Mouse (Mus musculus) cerebellum, postnatal 14 days (tissue): ENCODE results near the gene Clec2e.
A peak's percentile ranks its signal among the peaks of the same experiment; 100 is the strongest.
"Not testable (repeated sequence)": the region's sequence is repeated elsewhere in the genome, so short reads cannot be mapped to it uniquely, and the experiment has no call there.

ENCODE experiments used
- DNase-seq, 2 experiments: peaks; one replicate each; pipeline ENCODE4 v3.0.0; 2021; ENCODE audit warnings: mixed read lengths in 2 of 2

The Clec2e gene

DNA sequence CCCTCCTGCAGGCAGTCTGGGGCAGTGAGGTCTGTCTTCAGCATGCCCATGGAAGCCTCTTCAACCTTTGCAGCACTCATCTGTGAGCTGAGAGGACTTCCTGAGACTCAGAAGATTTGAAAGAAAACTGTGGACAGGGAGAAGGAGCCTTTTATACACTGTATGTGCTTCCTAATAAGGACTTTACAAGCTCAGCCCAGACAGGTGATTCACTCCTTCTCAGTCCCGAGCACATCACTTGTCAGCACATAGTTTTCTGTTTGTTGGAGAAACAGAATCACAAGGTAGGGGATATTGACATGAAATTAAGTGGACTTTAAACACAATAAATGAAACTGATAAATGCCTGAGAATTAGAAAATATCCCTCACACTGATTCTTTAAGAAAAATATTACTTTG is at the start of gene Clec2e:
Gene Clec2e (minus strand): TSS at position 120 of the 400 bp plus-strand sequence.
- DNase-seq: not testable (repeated sequence)

DNA sequence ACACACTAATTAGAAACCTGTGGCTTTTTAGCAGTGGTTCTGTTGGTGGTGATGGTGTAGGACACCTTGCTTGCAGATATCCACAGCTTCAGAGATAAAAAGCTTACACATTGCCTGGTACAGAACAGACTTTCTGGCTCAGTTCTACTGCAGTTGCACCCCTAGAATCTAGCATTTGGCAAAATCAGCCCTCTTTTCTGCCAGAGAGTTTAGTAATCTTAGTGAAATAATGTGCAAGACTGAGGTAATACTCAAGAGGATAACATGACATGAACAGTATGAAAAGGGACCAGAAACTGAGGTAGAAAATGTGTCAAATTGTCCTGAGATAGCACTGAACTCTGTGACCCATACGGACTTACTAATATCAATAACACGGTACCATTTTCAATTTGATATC is 46.1 kb upstream of the Clec2e start:
- no peak for DNase-seq

DNA sequence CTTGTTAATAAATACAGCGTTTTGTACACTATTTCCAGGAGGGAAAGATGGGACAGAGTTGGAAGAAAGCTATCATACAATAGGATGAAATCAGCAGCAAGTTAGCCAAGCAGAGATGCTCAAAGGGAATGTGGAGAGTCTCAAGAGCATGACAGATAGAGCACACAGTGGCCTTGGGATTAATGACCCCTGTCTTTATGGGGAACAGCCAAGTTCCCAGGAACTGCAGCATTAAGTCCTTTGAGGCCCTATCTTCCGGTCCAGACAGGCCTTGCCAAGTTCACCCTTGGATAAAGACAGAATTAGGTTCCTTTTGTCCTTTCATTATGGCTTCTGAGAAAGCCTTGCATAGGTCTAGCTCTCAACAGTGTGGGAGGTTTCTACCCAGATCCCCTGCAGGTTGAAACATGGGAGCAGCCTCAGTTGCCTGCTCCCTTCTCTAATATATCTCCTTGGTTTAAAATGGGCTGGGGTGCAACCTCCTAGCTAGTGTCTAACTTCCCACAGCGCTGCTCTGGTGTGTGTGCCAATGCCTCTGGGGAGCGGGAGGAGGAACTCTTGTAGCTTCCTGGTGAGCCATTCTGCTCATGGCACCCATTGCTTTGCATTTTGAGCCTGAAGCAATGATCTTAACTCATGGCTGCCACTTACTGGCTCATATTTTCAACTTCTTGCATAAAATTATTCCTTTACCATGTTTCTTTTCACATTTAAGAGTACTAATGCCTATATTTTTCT is 32.1 kb upstream of the Clec2e start:
- DNase-seq: no peak

DNA sequence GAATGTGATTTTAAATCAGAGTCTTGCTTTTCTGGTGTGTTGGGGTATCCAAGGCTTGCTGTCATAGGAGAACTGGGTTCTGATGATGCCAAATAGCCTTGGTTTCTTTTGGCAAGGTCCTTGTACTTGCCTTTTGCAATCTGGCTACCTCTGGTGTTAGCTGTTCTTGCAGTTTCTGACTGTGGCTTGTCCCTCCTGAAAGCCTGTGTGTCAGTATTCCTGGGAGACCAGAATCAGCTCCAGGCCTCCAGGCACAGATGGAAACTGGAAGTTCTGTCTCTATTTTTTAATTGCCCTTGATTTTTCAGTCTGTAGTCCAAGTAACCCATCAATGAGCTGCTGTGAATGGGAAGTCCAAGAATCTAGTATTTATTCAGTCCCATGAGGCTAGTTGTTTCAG is 26.1 kb upstream of the Clec2e start:
- DNase-seq: no peak

DNA sequence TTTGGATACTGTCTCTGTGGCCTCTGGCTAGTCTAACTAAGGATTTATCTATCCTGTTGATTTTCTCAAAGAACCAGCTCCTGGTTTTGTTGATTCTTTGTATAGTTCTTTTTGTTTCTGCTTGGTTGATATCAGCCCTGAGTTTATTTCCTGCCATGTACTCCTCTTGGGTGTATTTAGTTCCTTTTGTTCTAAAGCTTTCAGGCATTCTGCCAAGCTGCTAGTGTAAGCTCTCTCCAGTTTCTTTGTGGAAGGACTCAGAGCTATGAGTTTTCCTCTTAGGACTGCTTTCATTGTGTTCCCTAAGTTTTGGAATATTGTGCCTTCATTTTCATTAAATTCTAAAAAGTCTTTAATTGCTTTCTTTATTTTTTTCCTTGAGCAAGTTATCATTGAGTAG is 23.8 kb upstream of the Clec2e start:
- DNase-seq: not testable (repeated sequence)

DNA sequence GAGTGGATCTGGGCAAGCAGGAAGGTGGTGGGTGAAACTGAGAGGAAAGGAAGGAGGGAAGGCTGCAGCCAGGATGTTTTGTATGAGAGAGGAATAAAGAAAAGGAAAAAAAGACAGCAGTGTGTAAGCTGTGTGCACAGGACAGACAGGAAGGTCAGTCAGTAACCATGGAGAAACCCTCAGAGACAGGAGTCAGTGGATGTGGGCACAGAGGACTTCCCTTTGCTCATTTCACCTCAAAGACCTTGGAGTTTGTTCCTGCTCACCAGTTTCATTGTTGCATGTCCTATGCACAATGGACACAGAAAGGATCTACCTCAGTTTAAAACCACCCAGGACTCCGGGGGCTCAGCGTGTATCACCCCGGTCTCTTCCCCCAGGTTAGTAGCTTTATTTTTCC is 15.5 kb upstream of the Clec2e start:
- DNase-seq: no peak

DNA sequence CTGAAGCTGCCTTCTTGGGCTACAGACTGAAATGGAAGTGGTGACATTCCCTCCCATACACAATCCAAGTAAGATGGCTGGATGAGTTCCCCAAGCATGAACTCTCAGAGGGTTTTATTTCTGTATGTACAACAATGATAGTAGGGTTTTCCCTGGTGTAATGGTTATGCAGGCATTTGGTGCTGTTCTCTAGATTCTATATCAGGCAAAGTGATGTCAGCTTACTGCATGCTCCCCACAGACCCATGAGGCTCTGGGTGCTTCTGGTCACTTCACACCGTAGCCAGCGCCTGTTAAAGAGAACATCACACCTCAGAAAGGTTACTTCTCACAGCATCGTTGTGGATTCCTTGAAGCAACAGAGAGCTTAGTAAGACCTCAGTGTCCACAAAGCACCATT is 13.5 kb upstream of the Clec2e start:
- not testable (repeated sequence) for DNase-seq

DNA sequence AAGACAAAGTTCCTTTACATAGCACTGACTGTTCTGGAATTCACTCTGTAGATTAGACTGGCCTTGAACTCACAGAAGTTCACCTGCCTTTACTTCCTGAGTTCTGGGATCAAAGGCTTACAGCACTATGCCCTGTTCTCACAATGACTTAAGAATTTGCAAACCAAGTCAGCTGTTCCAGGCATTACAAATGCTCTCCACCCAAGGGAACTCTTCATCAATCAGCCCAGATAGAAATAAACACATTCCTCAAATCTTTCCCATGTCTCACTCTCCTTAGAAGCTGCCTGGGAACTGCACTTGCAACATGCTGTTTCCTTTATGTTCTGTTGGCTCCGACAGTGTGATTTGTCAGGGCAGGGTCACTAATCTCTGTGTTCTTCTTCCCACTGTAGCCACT is 13.1 kb upstream of the Clec2e start:
- no peak for DNase-seq

DNA sequence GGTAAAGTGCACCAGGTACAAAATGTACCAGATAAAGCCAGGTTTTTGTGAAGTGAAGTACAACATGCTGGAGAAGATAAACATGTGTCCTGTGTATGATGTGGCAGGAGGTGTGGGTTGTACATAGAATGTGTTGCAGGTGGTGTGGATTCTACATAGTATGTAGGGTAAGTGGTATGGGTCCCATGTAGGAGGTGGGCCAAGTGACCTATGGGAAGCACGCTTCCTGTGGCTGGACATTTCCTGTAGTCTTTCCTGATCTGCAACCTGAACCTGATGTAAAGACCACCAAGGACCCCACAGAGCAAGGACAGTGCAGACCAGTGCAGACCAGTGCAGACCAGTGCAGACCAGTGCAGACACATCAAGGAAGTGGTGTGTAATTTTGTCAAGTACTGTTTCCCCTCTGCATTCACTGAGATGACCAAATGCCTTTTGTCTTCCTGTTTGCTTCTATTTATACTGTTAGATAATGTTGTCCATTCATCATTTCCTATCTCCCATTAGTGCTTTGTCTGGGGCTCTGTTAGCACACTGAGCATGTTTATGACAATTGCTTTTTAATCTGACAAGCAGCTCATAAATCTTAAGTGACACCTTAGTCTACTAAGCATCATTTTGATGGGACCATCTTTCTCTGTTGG is 12.4 kb upstream of the Clec2e start:
- no peak for DNase-seq

DNA sequence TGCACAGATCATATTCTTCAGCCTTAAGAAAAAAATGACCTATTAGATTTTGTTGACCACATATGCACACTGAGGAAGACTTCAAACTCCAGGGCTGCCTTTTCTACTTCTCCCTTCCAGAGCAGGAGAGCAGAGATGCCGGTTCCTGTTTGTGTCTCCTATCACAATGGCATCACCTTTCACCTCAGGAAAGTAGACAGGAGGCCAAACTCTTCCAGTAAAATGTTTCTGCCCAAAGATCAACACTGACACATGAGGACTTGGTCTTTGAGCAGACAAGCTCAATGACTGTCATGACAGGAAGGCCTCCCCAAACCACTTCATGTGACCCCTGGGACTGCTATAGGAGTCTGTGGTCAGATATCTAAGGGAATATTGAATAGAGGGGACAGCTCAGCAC is 11.8 kb upstream of the Clec2e start:
- no peak for DNase-seq

DNA sequence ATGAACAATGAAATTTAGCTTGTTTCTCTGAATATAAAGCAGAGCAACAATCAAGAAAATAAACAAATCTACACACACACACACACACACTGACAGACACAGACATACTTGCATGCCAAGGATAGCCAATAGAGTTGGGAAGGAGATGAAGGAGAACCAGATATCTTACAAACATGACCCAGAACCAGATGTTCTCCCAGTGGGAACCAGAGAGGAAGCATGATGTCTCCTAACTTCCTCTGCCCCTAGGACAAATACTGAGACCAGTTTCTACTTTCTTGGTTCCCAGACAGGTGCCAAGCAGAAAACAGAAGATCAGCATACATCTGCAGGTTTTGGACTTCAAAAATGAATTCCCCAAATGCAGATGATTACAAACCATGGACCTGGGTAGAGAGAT is 7.2 kb upstream of the Clec2e start:
- no peak for DNase-seq

DNA sequence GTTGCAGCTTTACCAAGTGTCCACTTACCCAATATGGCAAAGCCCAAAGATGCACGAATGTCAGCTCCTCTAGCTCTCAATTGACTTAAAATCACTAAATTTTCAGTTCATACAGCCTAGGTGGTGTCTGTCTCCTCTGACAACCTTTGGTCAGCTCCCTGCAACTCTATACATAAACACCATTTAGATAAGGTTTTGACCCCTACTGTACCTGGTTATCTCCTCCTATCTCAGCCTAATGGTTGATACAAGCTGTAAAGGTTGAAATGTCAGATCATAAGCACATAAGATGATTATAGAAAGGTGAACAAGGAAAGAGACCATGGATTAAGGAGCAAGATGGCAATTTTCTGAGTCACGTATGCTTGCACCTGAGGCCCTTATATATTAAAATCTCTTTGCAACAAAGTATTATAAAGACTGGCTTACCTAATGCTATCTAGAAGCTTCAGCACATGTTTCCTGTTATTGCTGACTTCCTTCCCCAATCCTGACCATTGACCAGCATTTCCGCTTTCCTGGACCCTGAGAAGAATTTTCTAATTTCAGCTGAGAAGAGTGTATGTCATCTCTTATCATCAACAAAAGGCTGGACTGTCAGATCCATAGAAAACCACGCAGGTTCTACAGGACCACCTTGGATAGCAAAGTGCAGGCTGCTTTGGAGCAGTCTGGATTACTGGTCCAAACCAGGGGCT is 2.3 kb upstream of the Clec2e start:
- no peak for DNase-seq

DNA sequence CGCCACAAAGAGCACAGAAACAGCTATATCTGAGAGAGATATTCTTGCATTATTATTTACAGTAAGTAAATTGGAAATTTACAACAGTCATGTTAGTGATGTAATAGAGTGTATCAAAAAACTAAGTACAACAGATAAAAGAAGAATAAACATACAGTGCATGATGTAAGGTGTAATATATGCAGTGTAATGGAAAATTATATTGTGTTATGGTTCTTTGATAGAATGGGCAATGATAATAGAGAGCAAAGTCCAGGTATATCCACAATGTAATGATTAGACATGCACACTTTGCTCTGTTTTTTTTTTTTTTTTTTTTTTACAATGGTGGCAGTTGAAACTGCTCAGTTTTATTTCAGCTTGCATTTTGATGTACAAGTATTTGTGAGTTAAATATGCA is 891 bp upstream of the Clec2e start:
- no peak for DNase-seq

DNA sequence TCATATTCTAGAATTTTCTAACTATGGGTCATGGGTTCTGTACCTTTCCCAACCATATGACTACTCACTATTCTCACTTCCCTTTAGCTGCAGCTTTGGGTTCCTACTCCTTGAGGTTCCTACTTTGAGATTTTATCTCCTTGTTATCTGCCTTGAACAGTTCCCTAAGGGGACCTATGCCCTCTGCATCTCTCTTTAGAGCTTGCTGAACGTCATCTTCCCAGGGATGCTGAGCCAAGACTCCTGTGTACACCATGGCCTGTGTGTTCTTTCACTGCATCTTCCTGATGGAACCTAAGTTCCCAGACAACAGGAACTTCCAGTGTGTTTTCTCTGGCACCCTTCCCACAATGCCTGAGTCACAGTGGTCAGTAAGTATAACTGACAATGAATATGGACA is 2.8 kb downstream of the Clec2e start:
- DNase-seq: no peak

DNA sequence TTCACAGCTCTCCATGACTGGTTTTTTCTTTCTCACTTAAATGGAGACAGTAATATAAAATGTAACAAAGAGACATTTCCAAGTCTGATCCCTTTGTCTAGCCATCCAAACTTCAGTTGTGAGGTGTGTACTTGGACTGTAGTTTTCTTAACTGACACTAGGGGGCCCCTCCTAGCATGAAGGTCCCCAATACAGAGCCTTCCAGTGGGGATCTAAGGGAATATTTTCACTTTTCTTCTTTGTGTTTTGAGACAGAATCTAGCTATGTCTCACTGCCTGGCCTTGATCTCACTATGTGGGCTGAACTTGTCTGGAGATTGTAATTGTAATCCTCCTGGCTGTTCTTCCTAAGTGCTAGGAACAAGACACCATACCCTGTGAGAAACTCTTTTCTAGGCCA is 5.5 kb downstream of the Clec2e start:
- DNase-seq: peak; percentile 4 to 29

DNA sequence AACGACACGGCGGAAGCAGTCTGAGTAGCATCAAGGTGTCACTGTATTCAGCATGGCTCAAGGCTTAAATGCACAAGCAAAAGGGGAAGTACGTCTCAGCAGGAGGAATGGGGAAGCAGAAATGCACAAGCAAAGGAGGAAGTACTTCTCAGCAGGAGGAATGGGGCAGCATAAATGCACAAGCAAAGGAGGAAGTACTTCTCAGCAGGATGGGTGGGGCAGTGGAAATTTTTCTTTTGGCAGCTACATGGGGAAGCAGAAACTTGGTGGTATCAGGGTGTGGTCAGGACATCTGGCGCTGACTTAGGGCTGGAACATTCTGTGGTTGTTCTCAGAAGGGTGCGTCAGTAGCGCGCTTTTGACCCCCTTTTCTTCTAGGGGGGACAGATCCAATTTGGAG is 12.1 kb downstream of the Clec2e start:
- DNase-seq: not testable (repeated sequence)

DNA sequence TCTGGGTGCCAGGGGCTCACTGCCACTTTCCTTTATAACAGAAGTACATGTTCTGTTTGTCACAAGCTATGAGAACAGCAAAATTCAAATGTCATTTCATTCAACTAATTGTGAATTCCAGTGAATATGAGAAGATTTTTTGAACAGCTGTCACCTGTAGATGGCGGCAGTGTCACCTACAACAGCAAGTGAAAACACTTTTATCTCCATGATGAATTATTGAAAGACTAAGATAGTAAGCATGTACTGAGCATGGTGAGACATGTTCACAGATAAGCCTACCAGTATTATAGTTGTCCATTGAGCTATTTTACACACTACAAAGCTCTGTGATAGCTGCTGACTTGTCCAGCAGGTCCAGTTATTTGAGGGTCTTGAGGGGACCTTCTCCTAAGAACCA is 12.6 kb downstream of the Clec2e start:
- DNase-seq: peak; percentile 41 to 44

DNA sequence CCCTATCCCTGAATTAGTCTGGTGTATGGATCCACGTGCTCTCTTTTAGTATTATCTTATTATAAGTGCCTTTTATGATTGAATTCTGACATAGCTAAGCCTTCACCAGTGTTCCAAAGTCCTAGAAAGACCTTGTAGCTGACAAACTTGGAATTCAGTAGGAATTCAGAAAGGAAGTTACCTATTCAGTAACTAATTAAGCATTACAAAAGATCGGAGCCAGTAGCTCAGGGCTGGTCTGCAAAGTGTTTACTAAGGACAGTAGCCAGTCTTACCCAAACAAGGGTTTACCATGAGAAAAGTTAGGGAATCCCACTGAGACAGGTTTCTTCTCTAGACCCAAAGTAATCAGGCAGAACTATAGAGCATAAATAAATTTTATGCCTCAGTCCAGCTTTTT is 14.7 kb downstream of the Clec2e start:
- DNase-seq: not testable (repeated sequence)

DNA sequence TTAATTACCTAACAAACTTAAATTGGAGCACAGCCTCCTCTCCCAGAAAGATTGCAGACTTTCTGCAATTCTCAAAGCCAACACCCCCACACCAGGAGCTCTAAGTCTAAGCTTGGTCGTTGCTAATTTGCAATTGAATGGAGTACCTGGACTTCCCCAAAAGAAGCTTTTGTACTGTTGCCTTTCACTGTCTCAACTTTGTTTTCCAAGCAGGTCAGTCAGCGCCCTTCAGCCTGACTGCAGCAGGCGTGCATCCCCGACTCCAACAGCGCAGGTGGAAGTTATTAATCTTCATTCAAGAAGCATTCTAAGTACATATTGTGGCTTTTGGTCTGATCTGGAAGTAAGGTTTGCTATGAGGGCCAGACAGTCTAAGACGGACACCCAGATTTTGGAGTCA is 15.6 kb downstream of the Clec2e start:
- no peak for DNase-seq

DNA sequence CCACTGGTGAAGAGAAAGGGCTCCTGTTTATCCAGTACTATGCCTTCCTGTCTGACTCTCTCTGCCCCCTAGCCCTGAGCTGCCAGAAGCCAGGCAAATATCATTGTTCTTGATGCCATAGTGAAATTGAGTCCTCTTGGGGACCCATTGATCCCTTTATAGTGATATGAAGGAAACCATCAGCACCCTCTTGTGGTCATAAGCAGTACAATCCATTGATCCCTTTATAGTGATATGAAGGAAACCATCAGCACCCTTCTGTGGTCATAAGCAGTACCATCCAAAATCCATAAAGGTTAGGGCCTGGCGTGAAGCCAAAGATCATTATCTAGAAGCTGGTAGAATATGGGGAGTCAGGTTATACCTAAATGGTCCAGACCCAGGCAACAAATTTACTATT is 33.7 kb downstream of the Clec2e start:
- peak; percentile 14 to 28 for DNase-seq

DNA sequence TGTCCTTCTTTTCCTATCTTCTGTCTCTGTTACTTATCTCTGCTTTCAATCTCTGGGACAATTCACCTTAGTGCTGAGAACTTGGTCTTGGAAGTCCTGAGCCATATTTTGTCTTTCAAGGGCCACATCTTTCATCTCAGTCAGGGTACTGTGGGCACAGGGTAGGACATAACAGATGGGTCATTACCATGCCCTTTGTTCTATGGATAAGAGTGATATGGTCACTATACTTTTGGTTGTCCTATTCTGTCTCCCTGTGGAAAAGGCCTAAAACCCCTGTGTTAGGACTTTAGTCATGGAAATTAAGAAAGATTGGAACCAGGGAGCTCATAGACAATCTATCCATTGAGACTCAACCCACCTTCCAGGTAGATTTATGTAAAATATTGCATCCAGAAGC is 34.2 kb downstream of the Clec2e start:
- DNase-seq: no peak

DNA sequence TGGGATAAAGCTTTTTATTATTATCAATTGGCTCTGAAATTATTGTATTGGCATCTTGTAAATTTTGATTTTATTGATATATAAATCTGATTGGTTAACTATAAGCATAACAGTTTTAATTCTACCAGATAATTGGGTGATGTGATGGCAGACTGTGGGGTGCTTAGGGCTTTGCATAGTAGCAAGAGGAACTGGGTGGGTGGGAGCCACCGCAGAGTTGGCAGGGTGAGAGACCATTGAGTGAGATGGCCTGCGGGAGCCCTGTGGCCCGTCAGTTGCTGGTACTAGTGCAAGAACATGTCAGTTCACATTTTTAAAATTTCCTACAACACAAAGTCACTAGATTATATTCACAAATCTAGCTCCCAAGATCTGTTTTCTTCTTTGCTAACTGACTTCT is 34.9 kb downstream of the Clec2e start:
- DNase-seq: no peak

DNA sequence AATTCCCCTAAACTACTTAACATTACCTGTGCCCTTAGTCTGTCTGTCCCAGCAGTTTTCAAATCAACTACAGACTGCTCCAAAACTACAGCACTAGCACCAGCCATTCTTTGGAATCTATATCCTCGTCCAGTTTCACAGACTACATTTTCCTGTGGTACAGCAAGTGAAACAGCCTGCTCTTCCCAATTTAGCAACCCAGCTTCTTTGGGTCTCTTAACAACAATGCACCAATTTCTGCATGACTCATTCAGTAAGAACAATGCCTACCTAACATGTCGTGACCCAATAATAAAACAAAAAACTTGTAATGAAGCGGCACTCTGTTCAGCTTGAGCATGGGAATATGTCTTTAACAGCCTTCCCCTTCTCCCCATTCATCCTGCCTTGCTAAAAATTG is 35.3 kb downstream of the Clec2e start:
- no peak for DNase-seq

DNA sequence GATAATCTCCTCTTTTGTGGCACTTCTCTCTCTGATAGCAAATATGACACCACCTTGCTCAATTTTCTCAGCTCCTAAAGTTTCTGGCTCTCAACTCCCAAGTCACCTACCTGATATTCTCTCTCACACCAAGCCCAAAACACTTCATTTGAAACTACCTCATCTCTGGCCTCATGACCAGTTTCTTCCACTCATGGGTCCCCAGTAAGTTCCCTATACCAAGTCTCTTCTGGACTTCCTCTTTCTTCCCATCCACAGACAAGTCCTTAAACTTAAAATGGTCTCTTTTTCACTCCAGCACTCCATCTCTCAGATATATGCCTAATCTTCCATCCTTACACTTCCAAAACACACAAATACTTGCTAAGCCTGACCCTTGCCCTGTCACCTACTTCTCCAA is 42.7 kb downstream of the Clec2e start:
- no peak for DNase-seq
